Mouse (Mus musculus): ENCODE results near the gene Wdr6.

GRCm38 (mm10) chr9:108591462-108591861 lies 12.9 kb upstream of the Wdr6 start:
- TF ChIP-seq CTCF (IDR thresholded peaks at IDR 0.05; ENCODE audit: low read depth, low read length) (no peak), POLR2AphosphoS5 (IDR thresholded peaks at IDR 0.05; ENCODE audit: insufficient replicate concordance, low read depth, low read length) (no peak), TAL1 (conservative IDR thresholded peaks at IDR 0.05; ENCODE audit: low read depth, low read length) (no peak), GATA1 (IDR thresholded peaks at IDR 0.05; ENCODE audit: borderline replicate concordance, low read length) (no peak), GATA2 (IDR thresholded peaks at IDR 0.05; ENCODE audit: borderline replicate concordance, low read depth, low read length) (no peak)
